Mouse (Mus musculus) C2C12 (cell line): Measurements from ENCODE around the gene Vmn2r22.
"Not testable (repeated sequence)": the region's sequence is repeated elsewhere in the genome, so short reads cannot be mapped to it uniquely, and the experiment has no call there.

Experiments used
- CTCF ChIP-seq: IDR thresholded peaks from one replicate; pipeline ENCODE4 v1.5.1; 2011; ENCODE audit not compliant: control insufficient read depth, insufficient read depth, insufficient read length
- FOSL1 ChIP-seq: IDR thresholded peaks from one replicate; pipeline ENCODE4 v1.8.0; 2011; ENCODE audit warnings: mild to moderate bottlenecking, low read length; ENCODE audit not compliant: poor library complexity, insufficient read depth, severe bottlenecking
- USF1 ChIP-seq: IDR thresholded peaks from one replicate; pipeline ENCODE4 v1.6.1; 2011; ENCODE audit warnings: low read depth, mild to moderate bottlenecking, control low read depth, moderate library complexity

GRCm38 (mm10) chr6:123574698-123575097 lies 75.8 kb downstream of the Vmn2r22 start:
- not testable (repeated sequence) for TF ChIP-seq USF1, CTCF, FOSL1
